Mouse (Mus musculus) CH12.LX (cell line): ENCODE measurements around the gene Cdc42ep5. TPM values are rescaled to one million over a fixed set of nuclear protein-coding genes. Genes with fewer than 3 reads are reported as not detected.

Source experiments
- DNase-seq: peaks from one replicate; pipeline ENCODE4 v3.0.0-alpha.2; 2013; ENCODE audit errors: extremely low read depth
- H3K27ac ChIP-seq: 2 replicates; pipeline ENCODE4 v1.5.1; 2012; ENCODE audit warnings: low read depth, mild to moderate bottlenecking, control low read depth, moderate library complexity; ENCODE audit not compliant: insufficient read depth
- H3K27me3 ChIP-seq: replicated peaks from 2 replicates; pipeline ENCODE3; 2012; ENCODE audit warnings: inconsistent platforms
- H3K36me3 ChIP-seq, 2 experiments: replicated peaks in 1 of 2; 2 replicates each; pipeline versions ENCODE3 to v1.6.1; 2012; ENCODE audit warnings: inconsistent platforms in 1 of 2, low read length in 1 of 2, mild to moderate bottlenecking in 1 of 2, mixed read lengths in 1 of 2, moderate library complexity in 1 of 2; ENCODE audit not compliant: control insufficient read depth in 1 of 2, insufficient read depth in 1 of 2
- H3K4me1 ChIP-seq, 2 experiments: 2 replicates each; pipeline ENCODE4 v1.6.1; 2012; ENCODE audit warnings: inconsistent platforms in 1 of 2, moderate library complexity in 1 of 2; ENCODE audit not compliant: insufficient read depth in 2 of 2, control insufficient read depth in 1 of 2
- H3K4me2 ChIP-seq: 2 replicates; pipeline ENCODE4 v1.6.1; 2012; ENCODE audit warnings: low read depth, mild to moderate bottlenecking, control low read depth; ENCODE audit not compliant: poor library complexity, insufficient read depth, severe bottlenecking
- H3K4me3 ChIP-seq, 3 experiments: fragments of 150-350 bp in 1 of 3; sonication (generic) in 1 of 3; replicated peaks in 1 of 3; 2 replicates each; pipeline versions ENCODE3 to v1.5.1; 2011 to 2012; ENCODE audit warnings: low read depth in 2 of 3, low read length in 2 of 3, mild to moderate bottlenecking in 2 of 3, moderate library complexity in 2 of 3, control low read depth in 1 of 3, improper control_type of control experiment in 1 of 3, inconsistent platforms in 1 of 3, mixed read lengths in 1 of 3; ENCODE audit not compliant: poor library complexity in 1 of 3
- H3K79me2 ChIP-seq: replicated peaks from 2 replicates; pipeline ENCODE4 v1.6.1; 2012; ENCODE audit warnings: mild to moderate bottlenecking, moderate library complexity; ENCODE audit not compliant: control insufficient read depth, poor library complexity, insufficient read depth, severe bottlenecking; ENCODE audit errors: extremely low read depth
- H3K9ac ChIP-seq: 2 replicates; pipeline ENCODE4 v1.6.1; 2012; ENCODE audit warnings: low read depth, mild to moderate bottlenecking, control low read depth, moderate library complexity; ENCODE audit not compliant: insufficient read depth
- H3K9me3 ChIP-seq: replicated peaks from 2 replicates; pipeline ENCODE3; 2012; ENCODE audit warnings: low read length, inconsistent platforms, mixed read lengths
- BHLHE40 ChIP-seq: IDR thresholded peaks from 2 replicates; pipeline ENCODE4 v1.6.1; 2011; ENCODE audit warnings: mild to moderate bottlenecking, low read depth, low read length, improper control_type of control experiment
- E2F4 ChIP-seq: IDR thresholded peaks from 2 replicates; pipeline ENCODE4 v1.6.1; 2011; ENCODE audit warnings: low read depth, low read length, improper control_type of control experiment; ENCODE audit not compliant: insufficient replicate concordance
- ELF1 ChIP-seq: IDR thresholded peaks from 2 replicates; pipeline ENCODE4 v1.6.1; 2014; ENCODE audit warnings: low read depth, mild to moderate bottlenecking, inconsistent platforms, low read length, improper control_type of control experiment
- ETS1 ChIP-seq: conservative IDR thresholded peaks from 2 replicates; pipeline ENCODE4 v1.6.1; 2012; ENCODE audit warnings: low read depth, mild to moderate bottlenecking, inconsistent platforms, low read length, improper control_type of control experiment, moderate library complexity
- GABPA ChIP-seq: IDR thresholded peaks from 2 replicates; pipeline ENCODE4 v1.6.1; 2012; ENCODE audit warnings: low read depth, low read length, improper control_type of control experiment, inconsistent platforms; ENCODE audit not compliant: insufficient replicate concordance
- IRF4 ChIP-seq: IDR thresholded peaks from 2 replicates; pipeline ENCODE4 v1.6.1; 2014; ENCODE audit warnings: low read depth, mild to moderate bottlenecking, inconsistent platforms, low read length, improper control_type of control experiment
- JUND ChIP-seq: conservative IDR thresholded peaks from 2 replicates; pipeline ENCODE4 v1.6.1; 2011; ENCODE audit warnings: low read depth, low read length, improper control_type of control experiment
- KAT2A ChIP-seq: IDR thresholded peaks from 2 replicates; pipeline ENCODE4 v1.6.1; 2012; ENCODE audit warnings: low read length, improper control_type of control experiment, inconsistent platforms; ENCODE audit not compliant: insufficient replicate concordance
- MAX ChIP-seq: IDR thresholded peaks from 2 replicates; pipeline ENCODE4 v1.6.1; 2011; ENCODE audit warnings: low read length, improper control_type of control experiment
- MAZ ChIP-seq: IDR thresholded peaks from 2 replicates; pipeline ENCODE4 v1.6.1; 2012; ENCODE audit warnings: low read depth, mild to moderate bottlenecking, inconsistent platforms, low read length, improper control_type of control experiment, moderate library complexity
- MEF2A ChIP-seq: IDR thresholded peaks from 2 replicates; pipeline ENCODE4 v1.6.1; 2014; ENCODE audit warnings: low read depth, mild to moderate bottlenecking, inconsistent platforms, low read length, improper control_type of control experiment, borderline replicate concordance
- MYC ChIP-seq: IDR thresholded peaks from 2 replicates; pipeline ENCODE4 v1.6.1; 2011; ENCODE audit warnings: low read depth, mild to moderate bottlenecking, improper control_type of control experiment, low read length
- NELFE ChIP-seq: IDR thresholded peaks from 2 replicates; pipeline ENCODE4 v1.6.1; 2011; ENCODE audit warnings: low read depth, low read length, improper control_type of control experiment
- PAX5 ChIP-seq: IDR thresholded peaks from 2 replicates; pipeline ENCODE4 v1.6.1; 2012; ENCODE audit warnings: low read length, inconsistent platforms, mixed read lengths
- POLR2A ChIP-seq: IDR thresholded peaks from 2 replicates; pipeline ENCODE4 v1.6.1; 2011; ENCODE audit warnings: low read depth, mild to moderate bottlenecking, improper control_type of control experiment, low read length
- SIN3A ChIP-seq: IDR thresholded peaks from 2 replicates; pipeline ENCODE4 v1.6.1; 2012; ENCODE audit warnings: low read length, improper control_type of control experiment, inconsistent platforms
- TBP ChIP-seq: conservative IDR thresholded peaks from 2 replicates; pipeline ENCODE4 v1.6.1; 2011; ENCODE audit warnings: low read depth, low read length, improper control_type of control experiment
- USF1 ChIP-seq: IDR thresholded peaks from 2 replicates; pipeline ENCODE4 v1.6.1; 2014; ENCODE audit warnings: low read depth, mild to moderate bottlenecking, inconsistent platforms, low read length, improper control_type of control experiment
- ZC3H11A ChIP-seq: IDR thresholded peaks from 2 replicates; pipeline ENCODE4 v1.6.1; 2012; ENCODE audit warnings: low read depth, mild to moderate bottlenecking, inconsistent platforms, low read length, improper control_type of control experiment
- ZNF384 ChIP-seq: IDR thresholded peaks from 2 replicates; pipeline ENCODE4 v1.6.1; 2012; ENCODE audit warnings: low read depth, low read length, improper control_type of control experiment, inconsistent platforms
- dilution Hi-C: fragments of 300-500 bp; cut with MboI; formaldehyde crosslinking; loops from 2 replicates; pipeline ENCODE4 v1.14.3; 2020; ENCODE audit warnings: low sequenced_read_pairs; ENCODE audit not compliant: extremely low pct_unique_long_range_greater_than_20kb, extremely low pct_ligation_motif_present
- in situ Hi-C: fragments of 300-500 bp; cut with MboI; formaldehyde crosslinking; loops from 3 replicates; pipeline ENCODE4 v1.14.3; 2019; ENCODE audit warnings: low sequenced_read_pairs, low pct_ligation_motif_present, low pct_unique_long_range_greater_than_20kb, mixed read lengths
- polyA plus RNA-seq: library from polyadenylated mRNA; unstranded; fragments of >175 nt; gene quantifications from 2 replicates; pipeline ENCODE4 v1.2.1, GENCODE M21; 2012; ENCODE audit warnings: low read depth; ENCODE audit not compliant: insufficient read length
- total RNA-seq, 2 experiments: library from RNA; depleted of rRNA; stranded (reverse); fragments of 300-350 nt in 1 of 2; fragments of >200 nt in 1 of 2; gene quantifications; 2 replicates each; pipeline ENCODE4 v1.2.3; 2012 to 2014

Gene Cdc42ep5
- total and polyA plus RNA-seq, 3 experiments = 1.4 to 4.2 (median 2.1) TPM

GRCm38 (mm10) chr7:4207126-4207525 is 42.5 kb upstream of the Cdc42ep5 start:
- H3K36me3 ChIP-seq = no peaks in the 10 kb centered on the region
- no peaks in the 10 kb centered on the region for H3K9me3 ChIP-seq
- H3K9ac ChIP-seq = no peak overlapping the region
- no peaks in the 10 kb centered on the region for H3K79me2 ChIP-seq
- no peaks in the 10 kb centered on the region for H3K4me1 ChIP-seq
- no peaks in the 10 kb centered on the region for H3K27me3 ChIP-seq
- no peak for TF ChIP-seq E2F4
- TF ChIP-seq IRF4 = no peak
- TF ChIP-seq, all 38 proteins: peak for 0
- Histone ChIP-seq H3K27ac (no peak overlapping the region), H3K4me2 (no peak overlapping the region), H3K4me3 (no peak overlapping the region)
- in situ Hi-C loops (no loop called here), dilution Hi-C loops (no loop called here)
- DNase-seq = no peak

GRCm38 (mm10) chr7:4178438-4178837 is 13.8 kb upstream of the Cdc42ep5 start:
- dilution Hi-C loops (no loop called here), in situ Hi-C loops (no loop called here)
- H3K9me3 ChIP-seq = no peaks in the 10 kb centered on the region
- H3K27me3 ChIP-seq = peaks cover 9% of the 10 kb centered on the region
- no peak overlapping the region for H3K9ac ChIP-seq
- H3K27ac ChIP-seq = no peak overlapping the region
- H3K36me3 ChIP-seq = no peaks in the 10 kb centered on the region
- H3K4me1 ChIP-seq = no peaks in the 10 kb centered on the region
- H3K4me2 ChIP-seq = no peak overlapping the region
- no peaks in the 10 kb centered on the region for H3K79me2 ChIP-seq
- peak; percentile 86 for TF ChIP-seq SIN3A
- TF ChIP-seq GABPA = no peak
- peak; percentile 28 for DNase-seq
- no peak overlapping the region for H3K4me3 ChIP-seq

GRCm38 (mm10) chr7:4170193-4170938 is 5.7 kb upstream of the Cdc42ep5 start:
- dilution Hi-C loops = no loop called here
- H3K9me3 ChIP-seq = no peaks in the 10 kb centered on the region
- no peaks in the 10 kb centered on the region for H3K27me3 ChIP-seq

More at GRCm38 (mm10) chr7:4170193-4170938, 5.7 kb upstream of the Cdc42ep5 start:
- Histone ChIP-seq H3K4me2 (no peak overlapping the region), H3K79me2 (no peaks in the 10 kb centered on the region), H3K4me1 (peaks cover 0 to 4% of the 10 kb centered on the region in 2 experiments; a peak in 1 of 4 replicates), H3K4me3 (no peak overlapping the region)
- no peak for DNase-seq
- in situ Hi-C loops = no loop called here
- TF ChIP-seq E2F4 (no peak), ZC3H11A (no peak), JUND (no peak), NELFE (no peak), KAT2A (no peak), BHLHE40 (no peak), PAX5 (no peak), ZNF384 (no peak), ETS1 (no peak), MEF2A (no peak), ELF1 (no peak), IRF4 (no peak), POLR2A (no peak), TBP (no peak), USF1 (no peak), MAX (no peak), MAZ (no peak), MYC (no peak)
- TF ChIP-seq, all 38 proteins: peak for 0
- Histone ChIP-seq H3K9ac (no peak overlapping the region), H3K36me3 (no peaks in the 10 kb centered on the region), H3K27ac (no peak overlapping the region)
